Mouse (Mus musculus) limb, embryonic 13.5 days (tissue): ENCODE data around the gene Ube2r2. TPM values are rescaled to one million over a fixed set of nuclear protein-coding genes. Genes with fewer than 3 reads are reported as not detected.

Experiments
- polyA plus RNA-seq: library from polyadenylated mRNA; unstranded; fragments of >200 nt; fragmentation: Nextera tagmentation; extraction: Ambion mirVana; gene quantifications from 2 replicates; pipeline ENCODE4 v1.2.1, GENCODE M21; 2015

The Ube2r2 gene
- polyA plus RNA-seq, 1 experiment from 2014 or later, result 94.5 TPM

Other genes with a start within 250 kb of the Ube2r2 start
- not detected in 2 replicates for gene Spink4, start 215.7 kb upstream of the Ube2r2 start, polyA plus RNA-seq
- 205 and 213 TPM in 2 replicates for gene Bag1, start 187.4 kb upstream of the Ube2r2 start, polyA plus RNA-seq
- gene Chmp5, start 187.3 kb upstream of the Ube2r2 start, polyA plus RNA-seq, result 111 and 112 TPM in 2 replicates
- 99.0 and 106 TPM in 2 replicates for gene Nfx1, start 164.8 kb upstream of the Ube2r2 start, polyA plus RNA-seq
- gene Aqp7, start 87.6 kb upstream of the Ube2r2 start, polyA plus RNA-seq, result 0.06 and 0.15 TPM in 2 replicates
- 6.7 and 7.7 TPM in 2 replicates for gene Aqp3, start 37.6 kb upstream of the Ube2r2 start, polyA plus RNA-seq
- 26.0 and 28.9 TPM in 2 replicates for gene Nol6, start 11.3 kb upstream of the Ube2r2 start, polyA plus RNA-seq
- 60.8 and 65.2 TPM in 2 replicates for gene Ubap2, start 139.4 kb downstream of the Ube2r2 start, polyA plus RNA-seq
- 52.9 and 54.4 TPM in 2 replicates for gene Dcaf12, start 179.1 kb downstream of the Ube2r2 start, polyA plus RNA-seq
- gene Ubap1, start 213.3 kb downstream of the Ube2r2 start, polyA plus RNA-seq, result 54.6 and 54.8 TPM in 2 replicates